Mouse (Mus musculus): ENCODE measurements around the gene Slc38a4.

GRCm38 (mm10) chr15:97076092-97076491, 20.3 kb upstream of the Slc38a4 start:
- no peak for TF ChIP-seq CTCF (IDR thresholded peaks at IDR 0.05; ENCODE audit: extremely low read depth, insufficient read length, insufficient replicate concordance, low read depth, low read length)
- no peak for TF ChIP-seq POLR2A (IDR thresholded peaks at IDR 0.05; ENCODE audit: low read depth, low read length)
